Mouse (Mus musculus) macrophage (primary cell): ENCODE data around the gene Mier3. TPM values are rescaled to one million over a fixed set of nuclear protein-coding genes. Genes with fewer than 3 reads are reported as not detected.
"Not testable (repeated sequence)": the region's sequence is repeated elsewhere in the genome, so short reads cannot be mapped to it uniquely, and the experiment has no call there.

Source experiments
- H3K27ac ChIP-seq: fragments of 350-480 bp; formaldehyde crosslinking; 2 replicates; pipeline ENCODE4 v1.9.0; 2021
- H3K36me3 ChIP-seq: fragments of 350-480 bp; formaldehyde crosslinking; 2 replicates; pipeline ENCODE4 v1.9.0; 2021; ENCODE audit errors: inconsistent target
- H3K4me3 ChIP-seq: fragments of 350-480 bp; formaldehyde crosslinking; 2 replicates; pipeline ENCODE4 v1.9.0; 2021; ENCODE audit errors: inconsistent target
- H3K79me2 ChIP-seq: fragments of 350-480 bp; formaldehyde crosslinking; 2 replicates; pipeline ENCODE4 v1.9.0; 2021; ENCODE audit errors: inconsistent target
- whole genome bisulfite sequencing: methylation state at CpG from one replicate; pipeline ENCODE4 v1.1.7; 2026; ENCODE audit warnings: inconsistent platforms; ENCODE audit not compliant: missing documents; 5-methylcytosine and 5-hydroxymethylcytosine counted together
- polyA plus RNA-seq: library from polyadenylated mRNA; stranded (reverse); fragments of 250-400 nt; gene quantifications from 3 replicates; pipeline ENCODE4 v1.2.4, GENCODE M21; 2018; ENCODE audit warnings: inconsistent platforms

Mier3 gene
- polyA plus RNA-seq, 1 experiment from 2014 or later: 6.0 TPM

GRCm38 (mm10) chr13:111660556-111660955 lies 20.2 kb upstream of the Mier3 start:
- 98% methylated on average over 3 of the region's 3 CpGs for WGBS
- H3K27ac ChIP-seq: no peak overlapping the region

GRCm38 (mm10) chr13:111668016-111668415 lies 12.8 kb upstream of the Mier3 start:
- no peak overlapping the region for H3K4me3 ChIP-seq
- 98% methylated on average over 7 of the region's 7 CpGs for WGBS
- no peaks in the 10 kb centered on the region for H3K79me2 ChIP-seq
- no peak overlapping the region for H3K27ac ChIP-seq
- H3K36me3 ChIP-seq: no peaks in the 10 kb centered on the region

More at GRCm38 (mm10) chr13:111660556-111660955, 20.2 kb upstream of the Mier3 start:
- Histone ChIP-seq H3K79me2 (no peaks in the 10 kb centered on the region), H3K4me3 (no peak overlapping the region), H3K36me3 (no peaks in the 10 kb centered on the region)

GRCm38 (mm10) chr13:111676841-111677240 lies 3.9 kb upstream of the Mier3 start:
- WGBS: 90% methylated on average over 3 of the region's 3 CpGs
- H3K27ac ChIP-seq: no peak overlapping the region
- no peak overlapping the region for H3K4me3 ChIP-seq
- no peaks in the 10 kb centered on the region for H3K36me3 ChIP-seq
- H3K79me2 ChIP-seq: no peaks in the 10 kb centered on the region

GRCm38 (mm10) chr13:111684056-111684625 lies 3.4 kb downstream of the Mier3 start:
- 88% methylated on average over 5 of the region's 5 CpGs for WGBS
- peaks cover 15% of the 10 kb centered on the region; the same call in 1 of the 2 replicates for H3K79me2 ChIP-seq
- no peak overlapping the region for H3K27ac ChIP-seq
- no peaks in the 10 kb centered on the region for H3K36me3 ChIP-seq
- no peak overlapping the region for H3K4me3 ChIP-seq

- H3K36me3 ChIP-seq: peaks cover 7% of the 10 kb centered on the region
- under 1% methylated on average over 69 of the region's 86 CpGs for WGBS
- H3K4me3 ChIP-seq: peak overlapping the region; percentile 40
- H3K79me2 ChIP-seq: peaks cover 22% of the 10 kb centered on the region; the same call in 1 of the 2 replicates
- H3K27ac ChIP-seq: no peak overlapping the region
Measured at GRCm38 (mm10) chr13:111685751-111686462, 5.1 kb downstream of the Mier3 start.

- Histone ChIP-seq H3K4me3 (peak overlapping the region; percentile 47), H3K79me2 (peaks cover 22% of the 10 kb centered on the region; the same call in 1 of the 2 replicates), H3K27ac (no peak overlapping the region), H3K36me3 (peaks cover 13% of the 10 kb centered on the region)
- WGBS: under 1% methylated on average over 38 of the region's 101 CpGs
Measured at GRCm38 (mm10) chr13:111686522-111687284, 5.9 kb downstream of the Mier3 start.

- WGBS: under 1% methylated on average over 35 of the region's 35 CpGs
- Histone ChIP-seq H3K4me3 (peak overlapping the region; percentile 47), H3K36me3 (peaks cover 20% of the 10 kb centered on the region), H3K27ac (no peak overlapping the region), H3K79me2 (peaks cover 22% of the 10 kb centered on the region; the same call in 1 of the 2 replicates)
Measured at GRCm38 (mm10) chr13:111687285-111687781, 6.6 kb downstream of the Mier3 start.

GRCm38 (mm10) chr13:111703396-111703795 lies 22.6 kb downstream of the Mier3 start:
- H3K4me3 ChIP-seq: no peak overlapping the region
- H3K36me3 ChIP-seq: peaks cover 50% of the 10 kb centered on the region
- H3K27ac ChIP-seq: no peak overlapping the region
- H3K79me2 ChIP-seq: no peaks in the 10 kb centered on the region
- WGBS: 96% methylated on average over 10 of the region's 10 CpGs

- WGBS: 100% methylated on average over 4 of the region's 4 CpGs
- not testable (repeated sequence) for H3K4me3 ChIP-seq, H3K27ac ChIP-seq, H3K79me2 ChIP-seq
- H3K36me3 ChIP-seq: peaks cover 55% of the 10 kb centered on the region
Measured at GRCm38 (mm10) chr13:111703952-111704351, 23.2 kb downstream of the Mier3 start.

GRCm38 (mm10) chr13:111710531-111710930 lies 29.8 kb downstream of the Mier3 start:
- Histone ChIP-seq H3K79me2 (no peaks in the 10 kb centered on the region), H3K4me3 (no peak overlapping the region), H3K36me3 (peaks cover 90% of the 10 kb centered on the region), H3K27ac (no peak overlapping the region)
- WGBS: 100% methylated on average over 4 of the region's 4 CpGs

GRCm38 (mm10) chr13:111719726-111720125 lies 38.9 kb downstream of the Mier3 start:
- 86% methylated on average over 9 of the region's 9 CpGs for WGBS

GRCm38 (mm10) chr13:111724811-111725164 lies 44.0 kb downstream of the Mier3 start:
- 0% methylated on average over 18 of the region's 18 CpGs for WGBS

More at GRCm38 (mm10) chr13:111719726-111720125, 38.9 kb downstream of the Mier3 start:
- Histone ChIP-seq H3K4me3 (no peak overlapping the region), H3K79me2 (no peaks in the 10 kb centered on the region), H3K27ac (no peak overlapping the region), H3K36me3 (peaks cover 24% of the 10 kb centered on the region; the same call in 1 of the 2 replicates)

GRCm38 (mm10) chr13:111725165-111726077 lies 44.6 kb downstream of the Mier3 start:
- no peaks in the 10 kb centered on the region for H3K79me2 ChIP-seq
- no peaks in the 10 kb centered on the region for H3K36me3 ChIP-seq
- peak overlapping the region; percentile 58 for H3K4me3 ChIP-seq
- WGBS: under 1% methylated on average over 62 of the region's 65 CpGs
- peak overlapping the region; percentile 25; the same call in 1 of the 2 replicates for H3K27ac ChIP-seq

More at GRCm38 (mm10) chr13:111724811-111725164, 44.0 kb downstream of the Mier3 start:
- no peaks in the 10 kb centered on the region for H3K36me3 ChIP-seq
- peak overlapping the region; percentile 25; the same call in 1 of the 2 replicates for H3K27ac ChIP-seq
- no peaks in the 10 kb centered on the region for H3K79me2 ChIP-seq
- peak overlapping the region; percentile 58 for H3K4me3 ChIP-seq

GRCm38 (mm10) chr13:111726898-111727297 lies 46.1 kb downstream of the Mier3 start:
- Histone ChIP-seq H3K27ac (no peak overlapping the region), H3K4me3 (no peak overlapping the region), H3K79me2 (no peaks in the 10 kb centered on the region), H3K36me3 (no peaks in the 10 kb centered on the region)
- WGBS: 94% methylated on average over 4 of the region's 5 CpGs
